In genomic region chr11:24172585-24172984, GRCm38 (mm10) we compare ENCODE assay signal across 26 mouse cellular contexts.
DNase-seq lines count a peak whose midpoint lies in the region; ATAC-seq and TF ChIP-seq lines count a peak whose summit lies in the region.
"Had no signal": no experiment of that assay in that cellular context is flagged by ENCODE, and none has a peak within 500 bp of the region (broad histone marks: within the 10 kb centered on the region; RNA-seq: fewer than 3 reads in every experiment).

No protein-coding gene starts in this region.

- no peak for DNase-seq in testis, postnatal 10 days (ENCODE audit: low spot score)
- DNase-seq: adrenal gland, adult 2 months; adrenal gland, postnatal 10 days; adrenal gland, postnatal 25 days; B cell, adult 2 months; cerebellum, adult 11 months; cerebellum, adult 18-20 months; cerebellum, adult 8-10 months; cerebellum, adult 9-11 months; cerebellum, postnatal 14 days; cerebellum, postnatal 36 days; embryo, embryonic 11 days had no signal

- peak; percentile 77; the same call in 1 of the 2 replicates for TF ChIP-seq POLR2A in testis, adult 2 months (IDR thresholded peaks at IDR 0.05; ENCODE audit: control insufficient read depth, low read depth, low read length)

- H3K4me3 ChIP-seq in forebrain, embryonic 12.5 days (replicated peaks): no peak overlapping the region
- no peak overlapping the region for H3K4me3 ChIP-seq in forebrain, embryonic 16.5 days (replicated peaks; ENCODE audit: low read length)
- H3K4me3 ChIP-seq in hindbrain, embryonic 15.5 days: no peak overlapping the region
- H3K4me3 ChIP-seq in hindbrain, embryonic 16.5 days (ENCODE audit: low read length): no peak overlapping the region
- peak overlapping the region; percentile 86 for H3K4me3 ChIP-seq in testis, adult 2 months (ENCODE audit: control insufficient read depth, low read depth, low read length)
- H3K4me3 ChIP-seq: embryonic facial prominence, embryonic 13.5 days; embryonic facial prominence, embryonic 15.5 days; erythroblast, embryonic 14.5 days; forebrain, embryonic 10.5 days; forebrain, embryonic 13.5 days; forebrain, embryonic 15.5 days had no signal

- TF ChIP-seq CTCF in testis, adult 2 months (IDR thresholded peaks at IDR 0.05; ENCODE audit: control insufficient read depth, insufficient read depth, insufficient replicate concordance, low read depth, low read length): no peak

- no peak overlapping the region for H3K4me2 ChIP-seq in forebrain, embryonic 12.5 days
- H3K4me2 ChIP-seq in forebrain, embryonic 16.5 days (ENCODE audit: low read length): no peak overlapping the region
- no peak overlapping the region for H3K4me2 ChIP-seq in hindbrain, embryonic 15.5 days
- H3K4me2 ChIP-seq in hindbrain, embryonic 16.5 days (ENCODE audit: low read length): no peak overlapping the region
- H3K4me2 ChIP-seq: embryonic facial prominence, embryonic 13.5 days; embryonic facial prominence, embryonic 15.5 days; forebrain, embryonic 13.5 days; forebrain, embryonic 15.5 days had no signal

- ATAC-seq in forebrain, embryonic 12.5 days (ENCODE audit: low FRiP score): 0 out of 2 replicates have a peak, but pooled peaks have one; percentile 9
- ATAC-seq in forebrain, embryonic 16.5 days: no peak
- ATAC-seq in hindbrain, embryonic 15.5 days (ENCODE audit: low FRiP score, low read depth): 0 out of 2 replicates have a peak, but pooled peaks have one; percentile 5
- ATAC-seq in hindbrain, embryonic 16.5 days: no peak
- ATAC-seq: CD4-positive, CD25-positive, alpha-beta regulatory T cell, adult 4 months; forebrain, embryonic 13.5 days; forebrain, embryonic 15.5 days had no signal

- no peaks in the 10 kb centered on the region for H3K9me3 ChIP-seq in forebrain, embryonic 12.5 days
- no peaks in the 10 kb centered on the region for H3K9me3 ChIP-seq in forebrain, embryonic 16.5 days (ENCODE audit: control insufficient read depth, low read length)
- no peaks in the 10 kb centered on the region for H3K9me3 ChIP-seq in hindbrain, embryonic 15.5 days
- H3K9me3 ChIP-seq in hindbrain, embryonic 16.5 days (ENCODE audit: control insufficient read depth, low read length): no peaks in the 10 kb centered on the region
- H3K9me3 ChIP-seq: embryonic facial prominence, embryonic 13.5 days; embryonic facial prominence, embryonic 15.5 days; forebrain, embryonic 10.5 days; forebrain, embryonic 13.5 days; forebrain, embryonic 15.5 days; G1E had no signal

- H3K4me1 ChIP-seq in forebrain, embryonic 12.5 days: peaks cover 4% of the 10 kb centered on the region; the same call in 1 of the 2 replicates
- 0 out of 2 replicates have a peak, but pooled peaks cover 6% of the 10 kb centered on the region for H3K4me1 ChIP-seq in forebrain, embryonic 16.5 days (replicated peaks; ENCODE audit: control insufficient read depth, insufficient read depth, low read length)
- no peaks in the 10 kb centered on the region for H3K4me1 ChIP-seq in hindbrain, embryonic 15.5 days (replicated peaks)
- H3K4me1 ChIP-seq in hindbrain, embryonic 16.5 days (ENCODE audit: control insufficient read depth, insufficient read depth, low read depth, low read length): no peaks in the 10 kb centered on the region
- peaks cover 4% of the 10 kb centered on the region for H3K4me1 ChIP-seq in testis, adult 2 months (ENCODE audit: control insufficient read depth, insufficient read depth, low read length)
- H3K4me1 ChIP-seq: embryonic facial prominence, embryonic 13.5 days; embryonic facial prominence, embryonic 15.5 days had no signal

- peaks cover 13% of the 10 kb centered on the region for H3K36me3 ChIP-seq in forebrain, embryonic 12.5 days (replicated peaks)
- H3K36me3 ChIP-seq in forebrain, embryonic 16.5 days (ENCODE audit: control insufficient read depth, insufficient read depth): peaks cover 6% of the 10 kb centered on the region; the same call in 1 of the 2 replicates
- no peaks in the 10 kb centered on the region for H3K36me3 ChIP-seq in hindbrain, embryonic 15.5 days
- H3K36me3 ChIP-seq in hindbrain, embryonic 16.5 days (ENCODE audit: control insufficient read depth, insufficient read depth, low read length): no peaks in the 10 kb centered on the region
- no peaks in the 10 kb centered on the region for H3K36me3 ChIP-seq in testis, adult 2 months (ENCODE audit: control insufficient read depth, insufficient read depth, low read length)

- 95% methylated on average over 17 of the region's 17 CpGs for WGBS in forebrain, embryonic 12.5 days
- 88% methylated on average over 17 of the region's 17 CpGs for WGBS in forebrain, embryonic 16.5 days
- 92% methylated on average over 17 of the region's 17 CpGs for WGBS in hindbrain, embryonic 15.5 days
- 92% methylated on average over 17 of the region's 17 CpGs for WGBS in hindbrain, embryonic 16.5 days

- no peak overlapping the region for H3K27ac ChIP-seq in forebrain, embryonic 12.5 days
- H3K27ac ChIP-seq in forebrain, embryonic 16.5 days (ENCODE audit: low read length): no peak overlapping the region
- H3K27ac ChIP-seq in hindbrain, embryonic 15.5 days (replicated peaks): no peak overlapping the region
- no peak overlapping the region for H3K27ac ChIP-seq in hindbrain, embryonic 16.5 days (ENCODE audit: low read depth, low read length)
- H3K27ac ChIP-seq in testis, adult 2 months (ENCODE audit: control insufficient read depth, insufficient read depth, low read depth, low read length): peak overlapping the region; percentile 74
- H3K27ac ChIP-seq: embryonic facial prominence, embryonic 13.5 days; embryonic facial prominence, embryonic 15.5 days; forebrain, embryonic 10.5 days; forebrain, embryonic 13.5 days; forebrain, embryonic 15.5 days had no signal

- no peak overlapping the region for H3K9ac ChIP-seq in forebrain, embryonic 12.5 days
- H3K9ac ChIP-seq in forebrain, embryonic 16.5 days (replicated peaks; ENCODE audit: low read depth, low read length): no peak overlapping the region
- H3K9ac ChIP-seq in hindbrain, embryonic 15.5 days: no peak overlapping the region
- H3K9ac ChIP-seq in hindbrain, embryonic 16.5 days (ENCODE audit: low read depth, low read length): no peak overlapping the region
- H3K9ac ChIP-seq: embryonic facial prominence, embryonic 13.5 days; embryonic facial prominence, embryonic 15.5 days; forebrain, embryonic 13.5 days; forebrain, embryonic 15.5 days had no signal

- no peaks in the 10 kb centered on the region for H3K27me3 ChIP-seq in forebrain, embryonic 12.5 days
- no peaks in the 10 kb centered on the region for H3K27me3 ChIP-seq in forebrain, embryonic 16.5 days (replicated peaks; ENCODE audit: control insufficient read depth, insufficient read depth, low read length)
- no peaks in the 10 kb centered on the region for H3K27me3 ChIP-seq in hindbrain, embryonic 15.5 days
- no peaks in the 10 kb centered on the region for H3K27me3 ChIP-seq in hindbrain, embryonic 16.5 days (replicated peaks; ENCODE audit: control insufficient read depth, insufficient read depth, low read length)
- H3K27me3 ChIP-seq in testis, adult 2 months (ENCODE audit: control insufficient read depth, insufficient read depth, low read length): no peaks in the 10 kb centered on the region
- H3K27me3 ChIP-seq: CH12.LX; embryonic facial prominence, embryonic 13.5 days; embryonic facial prominence, embryonic 15.5 days; forebrain, embryonic 13.5 days; forebrain, embryonic 15.5 days had no signal

Comparison
In these comparisons a context has a peak if more than half of its experiments do, and no peak if none do; other contexts are left out.
1. ATAC-seq: peak in forebrain, embryonic 12.5 days (single experiment) and hindbrain, embryonic 15.5 days (single experiment); none in forebrain, embryonic 16.5 days (single experiment) and hindbrain, embryonic 16.5 days (single experiment).